Mouse (Mus musculus) spleen, postnatal 4 days (tissue): ENCODE data around the gene Cmtm1.
"Not testable (repeated sequence)": the region's sequence is repeated elsewhere in the genome, so short reads cannot be mapped to it uniquely, and the experiment has no call there.

Experiments used
- DNase-seq, 2 experiments: peaks; one replicate each; pipeline ENCODE4 v3.0.0; 2022; ENCODE audit warnings: low spot score in 2 of 2

The Cmtm1 gene

GRCm38 (mm10) chr8:104309441-104310155 is at the start of gene Cmtm1, which contains the start of gene Gm45711:
TSS of gene Cmtm1 (minus strand) at chr8:104310145.
TSS of gene Gm45711 (minus strand) at chr8:104310081.
- not testable (repeated sequence) for DNase-seq

- DNase-seq: no peak
Measured at GRCm38 (mm10) chr8:104358637-104359036, 48.7 kb upstream of the Cmtm1 start.

GRCm38 (mm10) chr8:104354504-104354903 is 44.6 kb upstream of the Cmtm1 start:
- no peak for DNase-seq

GRCm38 (mm10) chr8:104353186-104353585 is 43.2 kb upstream of the Cmtm1 start:
- DNase-seq: no peak

GRCm38 (mm10) chr8:104350047-104350446 is 40.1 kb upstream of the Cmtm1 start:
- no peak for DNase-seq

- DNase-seq: no peak
Measured at GRCm38 (mm10) chr8:104348971-104349370, 39.0 kb upstream of the Cmtm1 start.

- no peak for DNase-seq
Measured at GRCm38 (mm10) chr8:104346706-104347105, 36.8 kb upstream of the Cmtm1 start.

GRCm38 (mm10) chr8:104344622-104345021 is 34.7 kb upstream of the Cmtm1 start:
- DNase-seq: peak in 1 of 2 experiments; percentile 57

GRCm38 (mm10) chr8:104343957-104344356 is 34.0 kb upstream of the Cmtm1 start:
- DNase-seq: peak; percentile 74 to 93

GRCm38 (mm10) chr8:104342426-104342825 is 32.5 kb upstream of the Cmtm1 start:
- DNase-seq: no peak

- DNase-seq: peak in 1 of 2 experiments; percentile 51
Measured at GRCm38 (mm10) chr8:104341678-104342077, 31.7 kb upstream of the Cmtm1 start.

GRCm38 (mm10) chr8:104341106-104341561 is 31.2 kb upstream of the Cmtm1 start:
- DNase-seq: no peak

GRCm38 (mm10) chr8:104340233-104341105 is 30.5 kb upstream of the Cmtm1 start:
- DNase-seq: peak; percentile 71 to 89

GRCm38 (mm10) chr8:104339983-104340232 is 30.0 kb upstream of the Cmtm1 start:
- peak in 1 of 2 experiments; percentile 56 for DNase-seq

- DNase-seq: peak in 1 of 2 experiments; percentile 59
Measured at GRCm38 (mm10) chr8:104339229-104339982, 29.5 kb upstream of the Cmtm1 start, which contains the start of gene Cmtm3. TSS of gene Cmtm3 (plus strand) at chr8:104339410.

- DNase-seq: peak in 1 of 2 experiments; percentile 56
Measured at GRCm38 (mm10) chr8:104337890-104338289, 27.9 kb upstream of the Cmtm1 start.

GRCm38 (mm10) chr8:104336806-104337205 is 26.9 kb upstream of the Cmtm1 start:
- DNase-seq: no peak

GRCm38 (mm10) chr8:104334196-104334595 is 24.3 kb upstream of the Cmtm1 start:
- DNase-seq: no peak

GRCm38 (mm10) chr8:104333786-104334185 is 23.8 kb upstream of the Cmtm1 start:
- no peak for DNase-seq

GRCm38 (mm10) chr8:104332665-104333631 is 23.0 kb upstream of the Cmtm1 start:
- DNase-seq: no peak

- DNase-seq: not testable (repeated sequence)
Measured at GRCm38 (mm10) chr8:104321930-104322329, 12.0 kb upstream of the Cmtm1 start, which contains the start of gene Cmtm2b. TSS of gene Cmtm2b (plus strand) at chr8:104322230.
